Mouse (Mus musculus): Measurements from ENCODE around the gene Ets2.

Ets2 gene

GRCm38 (mm10) chr16:95701802-95702561 is at the start of gene Ets2:
Gene Ets2, plus strand, starts transcription at chr16:95702075.
- DNase-seq = peak; percentile 91

GRCm38 (mm10) chr16:95654204-95654611 is 47.7 kb upstream of the Ets2 start:
- peak; percentile 15 for DNase-seq

- no peak for DNase-seq
Measured at GRCm38 (mm10) chr16:95656535-95656934, 45.3 kb upstream of the Ets2 start.

GRCm38 (mm10) chr16:95657187-95657586 is 44.7 kb upstream of the Ets2 start:
- peak; percentile 33 for DNase-seq

GRCm38 (mm10) chr16:95657756-95658155 is 44.1 kb upstream of the Ets2 start:
- DNase-seq = no peak

- peak; percentile 82 for DNase-seq
Measured at GRCm38 (mm10) chr16:95658836-95659430, 42.9 kb upstream of the Ets2 start.

- peak; percentile 35 for DNase-seq
Measured at GRCm38 (mm10) chr16:95659461-95659860, 42.4 kb upstream of the Ets2 start.

- DNase-seq = no peak
Measured at GRCm38 (mm10) chr16:95660909-95661308, 41.0 kb upstream of the Ets2 start.

- DNase-seq = no peak
Measured at GRCm38 (mm10) chr16:95665472-95666131, 36.3 kb upstream of the Ets2 start.

GRCm38 (mm10) chr16:95666288-95666687 is 35.6 kb upstream of the Ets2 start:
- no peak for DNase-seq

- DNase-seq = no peak
Measured at GRCm38 (mm10) chr16:95667395-95668150, 34.3 kb upstream of the Ets2 start.

- peak; percentile 57 for DNase-seq
Measured at GRCm38 (mm10) chr16:95668151-95668993, 33.5 kb upstream of the Ets2 start.

- DNase-seq = no peak
Measured at GRCm38 (mm10) chr16:95674452-95674921, 27.4 kb upstream of the Ets2 start.

- no peak for DNase-seq
Measured at GRCm38 (mm10) chr16:95675212-95675611, 26.7 kb upstream of the Ets2 start.

GRCm38 (mm10) chr16:95676668-95677067 is 25.2 kb upstream of the Ets2 start:
- no peak for DNase-seq

GRCm38 (mm10) chr16:95682431-95682892 is 19.4 kb upstream of the Ets2 start:
- DNase-seq = no peak

- DNase-seq = no peak
Measured at GRCm38 (mm10) chr16:95685807-95686206, 16.1 kb upstream of the Ets2 start.

- no peak for DNase-seq
Measured at GRCm38 (mm10) chr16:95686246-95686645, 15.6 kb upstream of the Ets2 start.

GRCm38 (mm10) chr16:95686901-95687300 is 15.0 kb upstream of the Ets2 start:
- DNase-seq = no peak

- no peak for DNase-seq
Measured at GRCm38 (mm10) chr16:95688010-95688409, 13.9 kb upstream of the Ets2 start.

- no peak for DNase-seq
Measured at GRCm38 (mm10) chr16:95696599-95696998, 5.3 kb upstream of the Ets2 start.

- peak; percentile 55 for DNase-seq
Measured at GRCm38 (mm10) chr16:95699721-95700120, 2.2 kb upstream of the Ets2 start.
